Mouse (Mus musculus) left cerebral cortex, adult 9 months (tissue): ENCODE data around the gene A930004D18Rik.

Source experiments
- DNase-seq, 2 experiments: peaks; one replicate each; pipeline ENCODE4 v3.0.0; 2022; ENCODE audit warnings: low spot score in 2 of 2

The A930004D18Rik gene

DNA sequence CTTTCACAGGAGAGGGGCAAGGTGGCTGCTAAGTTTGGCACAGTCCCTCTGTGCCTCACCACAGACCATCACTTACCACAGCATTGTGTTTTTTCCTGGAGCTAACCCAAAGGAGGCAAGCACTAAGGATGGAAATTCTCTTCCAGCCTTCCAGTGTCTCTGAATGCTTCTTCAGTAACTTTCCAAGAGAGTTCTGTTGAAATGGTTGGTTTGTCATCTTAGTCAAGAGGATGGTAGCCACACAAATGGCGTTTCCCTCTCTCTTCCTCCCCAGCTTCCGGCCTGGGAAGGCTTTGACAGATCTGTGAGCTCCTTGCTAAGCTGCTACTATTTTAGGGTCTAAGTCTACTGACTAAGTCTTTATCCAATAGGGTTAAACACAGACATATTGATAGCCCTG is at the start of gene A930004D18Rik:
A930004D18Rik (minus strand) TSS at position 247 of the 400 bp plus-strand sequence.
- no peak for DNase-seq

DNA sequence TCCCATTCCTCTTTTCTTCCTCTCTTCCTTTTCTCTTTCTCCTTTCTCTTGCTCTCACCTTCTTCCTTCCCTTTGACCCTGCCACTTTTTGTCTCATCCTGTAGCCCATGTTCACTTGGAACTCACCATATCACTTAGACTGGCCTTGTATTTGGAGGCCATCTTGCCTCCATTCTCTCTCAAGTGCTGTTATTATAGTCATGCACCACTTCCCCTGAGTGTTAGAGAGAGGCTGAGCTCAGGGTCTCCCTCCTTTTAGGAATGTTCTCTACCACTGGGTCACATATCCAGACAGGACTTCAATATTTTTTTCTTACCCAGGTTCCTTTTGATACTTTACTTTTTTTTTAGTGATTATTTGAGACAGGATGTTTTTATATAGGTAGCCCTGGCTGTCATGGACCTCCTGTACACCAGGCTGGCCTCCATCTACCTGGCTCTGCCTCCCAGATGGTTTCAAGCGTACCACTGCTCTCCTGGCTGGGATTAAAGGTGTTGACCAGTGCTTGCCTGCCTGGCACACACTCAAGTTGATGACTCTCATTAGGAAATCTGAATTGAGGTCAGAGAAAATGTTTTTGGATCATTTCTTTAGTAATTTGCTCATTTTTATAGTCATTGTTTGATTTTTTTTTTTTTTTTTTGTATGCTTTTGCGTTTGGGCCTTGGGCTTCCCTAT is 42.8 kb upstream of the A930004D18Rik start:
- no peak for DNase-seq

DNA sequence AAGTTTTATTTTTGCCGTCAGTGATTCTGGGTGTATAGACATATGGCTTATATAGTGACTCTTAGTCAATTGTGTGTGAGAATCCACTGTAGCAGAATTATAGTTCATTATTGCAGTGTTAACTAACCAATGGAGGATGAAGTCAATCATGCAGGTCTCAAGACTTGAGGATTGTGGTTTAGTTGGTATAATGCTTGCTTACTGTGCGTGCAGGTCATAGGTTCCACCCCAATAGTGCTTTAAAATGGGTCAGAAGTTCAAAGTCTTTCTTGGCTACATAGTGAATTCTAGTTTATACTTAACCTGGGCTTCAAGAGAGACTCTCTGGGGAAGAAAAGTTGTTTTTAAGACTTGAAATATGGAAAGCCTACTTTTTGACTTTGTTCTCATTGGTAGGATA is 34.4 kb upstream of the A930004D18Rik start:
- no peak for DNase-seq

DNA sequence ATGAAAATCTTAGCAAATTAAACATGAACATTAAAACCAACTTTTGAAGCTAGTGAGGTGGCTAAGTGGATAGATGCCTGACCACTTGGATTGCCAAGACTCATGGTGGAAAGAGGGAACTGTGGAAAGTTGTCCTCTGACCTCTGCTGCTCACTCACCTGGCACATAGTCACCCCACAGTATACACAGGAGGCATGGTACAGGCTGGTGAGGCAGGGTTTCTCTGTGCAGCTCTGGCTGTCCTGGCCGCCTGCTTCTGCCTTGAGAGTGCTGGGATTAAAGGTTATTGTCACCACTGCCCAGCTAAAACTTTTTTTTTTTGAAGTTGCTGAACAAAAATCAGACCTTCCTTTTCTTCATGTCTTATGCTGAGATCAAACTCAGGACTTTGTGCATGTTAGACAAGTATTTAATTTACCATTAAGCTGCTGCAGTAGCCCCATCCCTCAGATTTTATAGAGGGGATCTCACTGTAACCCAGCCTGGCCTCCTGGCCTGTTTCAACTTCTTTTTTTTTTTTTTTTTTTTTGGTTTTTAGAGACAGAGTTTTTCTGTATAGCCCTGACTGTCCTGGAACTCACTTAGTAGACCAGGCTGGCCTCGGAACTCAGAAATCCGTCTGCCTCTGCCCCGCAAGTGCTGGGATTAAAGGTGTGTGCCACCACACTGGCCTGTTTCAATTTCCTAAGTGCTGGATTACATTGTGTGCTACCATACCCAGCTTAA is 30.7 kb upstream of the A930004D18Rik start:
- DNase-seq = no peak

DNA sequence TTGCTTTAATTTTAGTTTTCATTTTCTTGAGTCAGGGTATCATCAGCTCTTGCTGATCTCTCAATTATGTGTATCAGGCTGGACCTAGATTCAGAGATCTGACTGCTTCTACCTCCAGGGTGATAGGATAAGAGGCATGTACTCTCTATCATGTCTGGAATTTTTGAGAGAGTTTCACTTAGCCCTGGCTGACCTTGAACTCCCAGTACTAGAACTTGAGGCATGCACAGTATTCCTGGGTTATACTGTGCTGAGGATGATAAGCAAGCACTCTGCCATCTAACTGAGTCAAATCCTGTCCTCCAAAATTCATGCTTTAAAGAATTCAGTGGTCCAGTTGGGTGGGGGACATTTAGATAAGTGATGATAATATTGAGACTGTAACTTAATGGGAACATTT is 28.9 kb upstream of the A930004D18Rik start:
- DNase-seq = no peak

DNA sequence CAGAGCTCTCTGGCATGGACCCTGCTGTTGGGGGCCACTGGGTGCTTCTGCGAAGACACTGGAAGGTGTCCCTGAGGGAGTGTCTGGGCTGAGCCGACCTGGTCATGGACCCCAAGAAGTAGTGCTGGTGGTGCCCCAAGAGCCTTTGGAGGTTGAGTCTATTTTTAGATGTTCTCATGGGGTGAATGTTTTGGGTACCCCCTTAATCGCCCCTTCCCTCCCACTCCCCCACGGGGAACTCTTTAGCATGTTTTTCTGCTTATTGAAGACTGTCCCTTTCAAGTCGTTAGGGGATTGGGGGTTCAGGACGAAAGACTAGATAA is 28.1 kb upstream of the A930004D18Rik start:
- DNase-seq = no peak

DNA sequence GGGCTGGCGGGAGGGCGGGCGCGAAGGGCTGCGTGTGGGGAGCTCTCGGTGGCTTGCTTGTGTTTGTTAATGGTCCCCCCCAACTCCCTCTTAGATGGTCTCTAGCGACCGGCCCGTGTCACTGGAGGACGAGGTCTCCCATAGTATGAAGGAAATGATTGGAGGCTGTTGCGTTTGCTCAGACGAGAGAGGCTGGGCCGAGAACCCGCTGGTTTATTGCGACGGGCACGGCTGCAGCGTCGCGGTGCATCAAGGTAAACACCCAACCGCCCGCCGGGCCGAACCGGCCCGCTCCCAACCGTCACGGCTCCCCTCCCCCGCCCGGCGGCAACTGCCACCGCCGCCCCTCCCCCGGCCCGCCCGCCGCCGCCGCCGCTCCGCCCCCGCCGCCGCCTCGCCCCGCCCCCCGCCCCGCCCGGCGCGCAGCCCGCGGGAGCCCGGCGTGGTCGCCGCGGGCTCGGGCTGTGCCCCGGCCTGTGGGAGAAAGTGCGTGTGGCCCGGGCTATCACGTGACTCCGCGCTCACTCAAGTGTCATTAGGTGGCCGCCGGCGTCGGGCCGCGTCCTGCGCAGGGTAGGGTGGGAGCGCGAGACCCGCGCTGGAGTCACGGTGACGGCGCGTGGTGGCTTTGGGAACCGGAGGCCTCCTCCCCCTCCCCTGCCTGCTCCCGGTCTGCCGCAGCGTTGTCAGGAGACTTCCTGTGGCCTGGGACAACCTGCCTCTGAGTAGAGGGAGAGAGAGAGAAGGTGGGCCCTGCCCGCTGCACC is 27.6 kb upstream of the A930004D18Rik start:
- DNase-seq = peak in 1 of 2 experiments; percentile 68

DNA sequence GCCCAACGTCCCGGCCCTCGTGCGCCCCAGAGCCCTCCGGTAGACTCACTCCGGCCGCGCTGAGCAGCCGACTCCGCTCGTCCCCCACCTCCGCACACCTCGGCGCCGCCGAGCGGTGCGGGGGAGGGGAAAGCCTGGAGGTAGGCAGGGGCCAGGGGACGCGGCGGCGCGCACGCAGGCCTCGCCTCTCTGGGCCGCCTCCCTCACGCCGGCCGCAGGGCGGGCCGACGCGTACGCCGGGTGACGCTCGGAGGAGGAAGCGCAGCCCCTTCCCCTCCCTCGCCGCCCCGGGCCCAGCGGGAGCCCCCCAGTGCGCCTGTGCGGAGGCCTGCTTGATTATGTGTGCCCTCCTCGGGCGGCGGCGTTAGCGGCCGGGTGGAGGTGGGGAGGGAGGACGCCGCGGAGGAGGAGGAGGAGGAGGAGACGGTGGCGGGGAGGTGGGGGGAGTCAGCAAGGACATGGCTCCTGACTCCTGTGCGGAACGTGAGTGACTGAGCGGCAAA is 26.9 kb upstream of the A930004D18Rik start:
- peak; percentile 87 to 89 for DNase-seq

DNA sequence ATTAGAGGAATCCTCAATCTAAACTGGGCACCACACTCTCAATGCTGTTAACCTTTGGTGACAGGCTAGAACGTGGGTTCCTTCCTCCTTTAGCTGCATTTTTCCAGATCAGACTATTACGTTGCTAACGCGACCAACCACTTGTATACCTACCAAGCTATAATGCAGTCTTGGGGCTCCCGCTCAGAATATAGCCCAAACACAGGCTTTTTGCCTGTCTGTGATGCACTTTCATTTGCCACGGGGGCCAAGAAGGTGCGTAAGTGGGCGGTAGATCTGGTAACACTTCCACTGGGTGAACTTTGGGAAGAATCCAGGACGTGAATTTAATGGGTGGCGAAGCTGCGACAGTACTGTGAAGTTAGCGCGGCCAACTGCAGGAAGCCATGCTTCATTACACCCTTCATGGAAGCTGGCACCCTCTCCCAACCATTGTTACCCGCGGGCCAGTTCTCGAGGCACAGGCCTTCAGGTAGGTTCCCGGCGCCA is 26.3 kb upstream of the A930004D18Rik start:
- peak; percentile 30 to 61 for DNase-seq

DNA sequence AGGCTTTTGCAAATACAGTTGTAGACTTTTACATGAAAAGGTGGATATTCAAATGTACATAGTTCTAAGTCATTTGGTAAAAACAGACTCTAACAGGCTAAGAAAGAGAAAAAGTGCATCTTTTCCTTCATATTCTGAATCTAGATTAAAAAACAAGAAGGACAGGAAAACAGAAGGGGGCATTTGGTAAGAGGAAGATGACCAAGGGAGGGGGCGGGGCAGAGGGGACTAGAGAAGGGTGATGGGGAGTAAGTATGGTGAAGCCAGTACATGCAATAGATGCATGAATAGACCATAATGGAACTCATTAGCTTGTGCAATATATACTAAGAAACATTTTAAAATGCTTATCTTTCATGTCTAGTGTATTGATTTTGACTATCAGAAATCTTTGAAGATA is 22.9 kb upstream of the A930004D18Rik start:
- no peak for DNase-seq

DNA sequence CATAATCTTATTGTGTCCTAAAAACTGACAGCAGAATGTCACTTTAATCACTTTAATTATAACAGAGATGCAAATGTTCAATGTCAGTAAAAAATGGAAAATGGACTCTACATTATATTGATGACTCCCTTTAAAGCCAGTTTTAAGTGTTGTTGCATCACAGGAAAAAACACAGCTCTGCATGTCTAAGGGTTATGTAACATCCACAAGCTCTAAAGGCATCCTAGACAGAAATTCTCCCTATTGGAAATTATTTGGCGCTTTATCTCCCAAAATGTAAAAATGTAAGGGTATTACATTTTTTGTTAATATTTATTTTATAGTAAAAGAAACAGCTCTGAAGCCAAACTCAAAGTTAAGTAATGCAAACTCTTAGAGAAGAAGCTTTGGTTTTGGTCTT is 22.4 kb upstream of the A930004D18Rik start:
- no peak for DNase-seq

DNA sequence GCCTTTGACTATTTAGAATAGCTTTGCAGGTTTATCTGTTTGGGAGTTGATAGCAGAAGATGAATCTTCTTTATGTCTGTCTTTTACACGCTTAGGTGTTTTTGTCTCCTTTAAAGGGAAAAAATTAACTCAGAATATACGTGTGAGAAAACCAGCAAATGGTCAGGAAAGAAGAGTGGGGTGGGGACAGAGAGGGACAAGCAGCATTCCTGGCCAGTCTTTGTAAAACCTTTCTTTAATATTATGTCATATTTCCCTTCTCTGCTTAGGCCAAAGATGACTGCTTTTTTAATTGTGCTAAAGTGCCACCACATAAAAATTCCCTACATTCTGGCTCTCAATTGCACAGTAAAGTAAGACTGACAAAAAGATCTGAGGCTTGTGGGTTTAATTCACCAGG is 21.5 kb upstream of the A930004D18Rik start:
- no peak for DNase-seq

DNA sequence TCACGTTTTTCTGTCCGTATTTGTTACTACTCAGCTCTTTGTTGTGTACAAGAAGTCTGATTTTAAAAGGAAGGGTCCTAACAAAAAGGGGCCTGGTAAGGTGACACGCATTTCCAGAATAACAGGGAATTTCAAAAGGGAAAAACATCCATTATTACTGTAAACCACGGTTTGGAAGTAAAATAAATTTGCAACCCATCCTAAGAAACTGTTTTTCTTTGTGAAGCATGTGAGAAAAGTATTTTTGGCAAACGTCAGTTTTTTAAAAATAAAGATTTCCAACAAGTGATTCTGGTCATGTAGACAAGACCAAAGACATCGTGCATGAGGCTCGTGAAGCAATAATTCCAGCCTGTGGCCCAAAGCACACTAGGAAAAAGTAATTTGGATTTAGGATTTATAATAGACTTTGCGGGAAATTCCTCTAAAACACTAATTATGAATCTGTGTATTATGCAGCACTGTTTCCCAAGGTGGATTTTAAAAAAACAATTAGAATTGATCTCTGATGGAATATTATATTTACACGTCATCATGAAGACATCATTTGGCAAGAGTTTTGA is 20.7 kb upstream of the A930004D18Rik start:
- no peak for DNase-seq

DNA sequence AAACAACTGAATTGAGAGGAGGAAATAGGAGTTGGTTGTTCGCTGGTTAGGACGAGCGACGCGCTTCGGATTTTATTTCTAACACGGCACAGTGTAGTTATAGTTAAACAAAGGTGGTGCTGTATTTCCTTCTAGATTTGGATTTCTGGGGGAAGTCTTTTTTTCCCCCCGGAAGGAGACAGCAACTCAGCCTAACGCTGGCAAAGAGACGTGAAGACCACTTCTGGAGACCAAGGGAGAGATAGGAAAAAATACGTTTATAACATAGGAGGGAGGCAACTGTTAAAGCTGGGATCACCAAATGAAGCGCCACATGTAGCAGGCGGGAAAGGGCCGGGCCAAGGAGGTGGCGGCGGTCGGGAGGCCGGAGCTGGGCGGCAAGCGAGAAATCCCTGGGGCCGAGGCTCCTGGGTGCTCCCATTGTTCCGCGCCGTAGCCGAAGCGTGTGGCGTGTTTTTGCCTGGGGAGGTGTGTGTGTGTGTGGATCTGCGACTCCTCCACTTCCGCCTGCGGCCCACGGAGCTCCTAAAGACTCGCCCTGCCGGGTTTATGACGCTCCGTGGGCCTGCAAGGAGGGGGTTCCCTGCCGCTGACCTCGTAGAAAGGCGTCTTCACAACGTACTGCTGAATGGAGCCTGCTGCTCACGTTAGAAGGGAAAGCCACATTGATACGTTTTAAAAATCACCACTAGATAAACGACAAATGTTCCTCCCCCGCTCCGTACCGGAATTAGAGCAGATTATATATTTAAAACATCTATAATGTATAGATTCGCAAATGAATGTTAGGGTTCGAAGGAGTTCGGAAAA is 20.0 kb upstream of the A930004D18Rik start:
- peak in 1 of 2 experiments; percentile 60 for DNase-seq

DNA sequence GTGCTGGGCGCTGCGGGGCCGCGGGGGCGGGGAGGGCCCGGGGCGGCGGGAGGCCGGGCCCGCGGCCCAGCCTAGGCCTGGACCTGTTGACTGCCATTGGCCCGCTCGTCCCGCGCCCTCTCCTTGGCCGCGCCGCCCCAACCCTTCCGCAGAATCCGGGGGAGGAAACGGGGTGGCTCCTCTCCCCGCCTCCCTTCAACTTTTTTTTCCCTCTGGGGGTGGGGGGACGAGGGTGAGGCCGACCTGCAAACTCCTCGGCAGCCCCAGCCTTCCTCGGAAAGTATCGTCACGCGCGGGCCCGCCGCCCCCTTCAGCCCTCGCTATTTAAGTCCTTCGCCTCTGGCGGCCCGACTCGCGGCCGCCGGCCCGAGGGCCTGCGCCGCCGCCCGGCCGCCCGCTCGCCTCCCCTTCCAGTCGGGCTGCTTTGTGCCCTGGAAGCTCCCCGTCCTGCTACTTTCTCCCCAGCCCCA is 19.3 kb upstream of the A930004D18Rik start:
- peak; percentile 75 to 84 for DNase-seq

DNA sequence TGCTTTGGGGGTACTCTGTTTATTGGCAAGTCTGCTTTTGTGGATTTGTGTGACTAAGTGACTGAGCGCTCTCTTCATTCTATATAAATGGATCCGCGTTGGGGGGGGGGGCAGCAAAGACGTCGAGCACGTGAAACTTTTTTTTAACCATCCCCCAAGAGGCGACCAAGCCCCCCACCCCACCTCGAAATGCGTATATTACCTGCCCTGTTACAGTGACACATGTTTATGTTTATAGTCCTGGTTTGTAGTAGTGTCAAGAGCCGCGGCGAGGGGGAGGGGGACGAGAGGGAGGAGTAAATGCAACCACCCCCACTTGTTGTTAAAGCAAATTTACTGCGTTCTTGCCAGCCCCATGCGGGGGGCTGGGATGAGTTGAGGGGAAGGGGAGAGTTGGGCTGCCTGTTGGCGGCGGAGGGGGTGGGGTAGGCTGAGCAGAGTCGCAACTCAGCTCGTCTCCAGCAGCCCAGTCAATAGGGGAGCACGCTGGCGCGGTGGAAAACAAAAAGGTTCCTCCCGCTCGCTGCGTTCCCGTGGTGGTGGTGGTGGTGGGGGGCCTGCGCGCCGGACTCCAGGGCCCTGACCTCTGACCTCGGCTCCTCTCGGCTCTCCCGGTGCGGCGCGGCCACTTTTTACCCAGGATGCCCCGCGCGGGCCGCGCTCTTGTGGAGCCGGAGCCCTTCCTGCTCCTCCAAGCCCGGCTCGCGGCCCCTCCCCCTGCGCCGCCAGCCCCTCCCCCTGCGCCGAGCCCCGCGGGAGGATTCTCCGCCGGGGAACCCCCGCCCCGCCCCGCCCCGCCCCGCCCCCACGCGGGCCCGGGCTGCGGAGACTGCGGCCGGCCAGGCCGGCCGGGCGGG is 18.6 kb upstream of the A930004D18Rik start:
- DNase-seq = peak; percentile 78 to 89

DNA sequence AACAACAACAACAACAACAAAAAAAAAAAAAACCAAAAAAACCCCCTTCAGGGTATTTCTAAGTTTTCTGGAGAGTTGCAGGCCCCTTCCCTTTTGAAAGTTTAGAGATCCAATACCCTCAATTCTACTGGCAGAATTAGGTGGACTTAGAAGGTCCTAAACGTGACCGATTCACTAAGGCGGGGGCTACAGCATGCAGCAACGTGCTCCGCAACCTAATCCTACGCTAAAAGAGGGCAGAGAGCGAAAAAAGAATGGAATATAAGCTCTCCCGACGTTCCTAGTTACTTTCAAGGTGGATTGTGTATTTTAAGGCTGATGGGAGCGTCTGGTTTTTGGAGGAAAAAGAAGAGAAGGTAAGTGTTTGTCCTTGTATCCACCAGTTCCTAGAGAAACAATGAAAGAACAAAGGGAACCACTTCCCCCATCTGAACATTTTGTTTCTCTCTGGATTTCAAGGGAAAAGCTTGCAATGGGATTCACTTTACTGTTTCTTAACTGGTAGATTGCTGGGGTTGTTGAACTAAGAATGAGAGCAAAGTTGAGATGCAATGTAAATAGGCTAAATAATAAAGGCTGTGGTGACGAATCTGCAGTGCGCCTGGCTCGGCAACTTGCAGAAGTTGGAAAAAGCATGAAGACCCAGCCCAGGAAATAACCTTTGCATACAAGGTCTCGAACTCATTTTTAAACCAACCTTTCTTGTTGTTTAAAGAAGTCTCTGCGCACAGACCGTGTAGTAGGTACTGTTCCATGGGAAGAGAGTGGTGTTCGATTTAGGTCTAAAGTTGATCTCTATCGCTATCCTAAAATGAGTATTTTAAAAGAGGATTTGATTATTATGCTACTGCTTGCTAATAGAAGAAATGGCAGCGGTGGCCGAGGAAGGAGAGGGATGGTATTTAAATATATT is 17.7 kb upstream of the A930004D18Rik start, which contains the start of gene Mllt10:
Mllt10 (plus strand) TSS at position 222 of the 913 bp plus-strand sequence.
- DNase-seq = no peak

DNA sequence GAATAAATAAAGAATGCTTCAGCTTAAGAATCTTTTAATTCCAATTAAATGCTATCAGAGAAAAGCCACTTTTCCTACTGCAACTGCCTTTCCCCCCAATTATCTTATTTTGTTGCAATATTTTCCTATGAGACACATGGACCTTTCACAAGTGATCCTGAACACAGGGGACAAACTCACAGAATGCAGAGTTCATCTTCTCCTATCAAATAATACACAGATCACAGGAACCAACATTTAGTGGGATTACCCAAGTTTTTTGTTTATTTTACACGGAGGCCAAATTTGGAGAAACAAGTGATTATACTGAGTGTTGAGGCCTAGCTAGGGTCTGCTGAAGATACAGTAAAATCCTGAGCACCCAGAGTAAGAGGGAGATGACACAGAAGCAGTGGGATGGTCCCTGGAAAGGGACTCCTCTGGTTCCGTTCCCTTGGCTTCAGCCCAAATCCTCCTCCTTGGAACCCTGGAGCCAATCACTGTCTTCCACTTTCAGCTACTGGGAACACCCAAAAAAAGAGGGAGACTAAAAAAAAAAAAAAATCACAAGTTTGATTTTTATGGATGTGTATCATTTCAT is 16.5 kb upstream of the A930004D18Rik start:
- no peak for DNase-seq
